Mouse (Mus musculus) embryonic facial prominence, embryonic 15.5 days (tissue): ENCODE measurements around the gene Slc1a5. TPM values are rescaled to one million over a fixed set of nuclear protein-coding genes. Genes with fewer than 3 reads are reported as not detected.

Experiments
- ATAC-seq: fragments of 200-750 bp; cut with Nextera tagmentation; 2 replicates; pipeline ENCODE4 v1.8.0; 2017; ENCODE audit warnings: low read depth, moderate TSS enrichment; ENCODE audit not compliant: insufficient number of reproducible peaks, low FRiP score, low TSS enrichment
- H3K27ac ChIP-seq: fragments of 300-500 bp; sonication (generic); replicated peaks from 2 replicates; pipeline ENCODE4 v1.5.1; 2015; ENCODE audit warnings: mild to moderate bottlenecking, inconsistent platforms
- H3K27me3 ChIP-seq: fragments of 300-500 bp; sonication (generic); 2 replicates; pipeline ENCODE4 v1.6.1; 2015; ENCODE audit warnings: inconsistent platforms
- H3K36me3 ChIP-seq: fragments of 300-500 bp; sonication (generic); 2 replicates; pipeline ENCODE4 v1.6.1; 2015; ENCODE audit warnings: mild to moderate bottlenecking, inconsistent platforms
- H3K4me1 ChIP-seq: fragments of 300-500 bp; sonication (generic); 2 replicates; pipeline ENCODE4 v1.6.1; 2015; ENCODE audit warnings: inconsistent platforms
- H3K4me2 ChIP-seq: fragments of 300-500 bp; sonication (generic); replicated peaks from 2 replicates; pipeline ENCODE4 v1.6.1; 2015; ENCODE audit warnings: mild to moderate bottlenecking, inconsistent platforms
- H3K4me3 ChIP-seq: fragments of 300-500 bp; sonication (generic); replicated peaks from 2 replicates; pipeline ENCODE4 v1.5.1; 2015; ENCODE audit warnings: mild to moderate bottlenecking, inconsistent platforms
- H3K9ac ChIP-seq: fragments of 300-500 bp; sonication (generic); 2 replicates; pipeline ENCODE4 v1.6.1; 2015; ENCODE audit warnings: inconsistent platforms
- H3K9me3 ChIP-seq: fragments of 300-500 bp; sonication (generic); replicated peaks from 2 replicates; pipeline ENCODE4 v1.6.1; 2016; ENCODE audit warnings: inconsistent platforms
- WGBS: fragments of 180-500 bp; shearing (Covaris S2); methylation state at CpG from one replicate; pipeline ENCODE4 v1.1.7; 2015; 5-methylcytosine and 5-hydroxymethylcytosine counted together
- polyA plus RNA-seq: library from polyadenylated mRNA; unstranded; fragments of >200 nt; fragmentation: Nextera tagmentation; extraction: Ambion mirVana; gene quantifications from 2 replicates; pipeline ENCODE4 v1.2.1, GENCODE M21; 2015

Gene Slc1a5
- polyA plus RNA-seq, 1 experiment from 2014 or later, result 35.5 TPM

DNA sequence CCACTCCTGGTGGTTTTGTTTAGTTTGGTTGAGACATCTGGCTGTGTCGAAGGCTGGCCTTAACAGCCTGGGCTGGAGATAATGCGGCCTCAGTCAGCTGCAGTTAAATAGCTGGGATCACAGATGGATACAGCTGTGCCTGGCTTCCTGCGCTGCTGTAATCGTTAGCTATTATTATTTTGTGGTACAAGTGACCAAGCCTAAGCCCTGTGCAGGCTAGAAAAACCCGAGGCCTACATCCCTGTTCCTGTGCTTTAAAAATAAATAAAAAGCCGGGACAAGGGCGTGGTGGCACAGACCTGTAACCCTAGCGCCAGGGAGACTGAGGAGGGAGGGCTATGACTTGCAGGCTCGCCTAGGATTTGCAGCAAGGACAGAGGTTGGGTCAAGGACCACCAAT lies 27.5 kb downstream of the Slc1a5 start:
- Histone ChIP-seq H3K27me3 (peaks cover 17% of the 10 kb centered on the region), H3K4me1 (peaks cover 22% of the 10 kb centered on the region), H3K27ac (no peak overlapping the region), H3K4me3 (no peak overlapping the region), H3K4me2 (no peak overlapping the region), H3K36me3 (peaks cover 36% of the 10 kb centered on the region), H3K9ac (no peak overlapping the region), H3K9me3 (no peaks in the 10 kb centered on the region)
- 81% methylated on average over 9 of the region's 9 CpGs for WGBS
- ATAC-seq, result no peak

DNA sequence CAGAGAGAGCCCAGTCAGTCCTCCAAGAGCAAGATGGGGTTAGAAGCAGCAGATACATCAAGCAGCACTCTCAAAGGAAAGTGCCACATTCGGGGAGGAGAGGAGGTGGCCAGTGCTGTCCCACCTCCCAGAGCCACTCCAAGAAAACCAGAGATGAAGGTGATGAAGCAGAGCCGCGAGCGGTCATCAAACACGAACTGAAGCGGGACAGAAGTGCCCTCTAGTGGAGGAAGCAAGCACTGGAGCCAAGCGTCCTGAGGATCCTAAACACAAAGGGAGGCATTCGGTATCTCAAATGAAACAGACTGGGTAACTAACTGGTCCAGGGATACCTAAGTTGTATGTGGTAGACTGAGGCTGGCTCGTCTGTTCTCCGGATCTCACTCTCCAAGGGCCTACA lies 28.6 kb downstream of the Slc1a5 start:
- peaks cover 45% of the 10 kb centered on the region for H3K36me3 ChIP-seq
- H3K9ac ChIP-seq, result no peak overlapping the region
- H3K9me3 ChIP-seq, result no peaks in the 10 kb centered on the region
- H3K27me3 ChIP-seq, result peaks cover 17% of the 10 kb centered on the region
- ATAC-seq, result peak; percentile 16; the same call in 1 of the 2 replicates
- no peak overlapping the region for H3K4me3 ChIP-seq
- 33% methylated on average over 10 of the region's 10 CpGs for WGBS
- H3K4me1 ChIP-seq, result peaks cover 22% of the 10 kb centered on the region
- no peak overlapping the region for H3K4me2 ChIP-seq
- no peak overlapping the region for H3K27ac ChIP-seq

DNA sequence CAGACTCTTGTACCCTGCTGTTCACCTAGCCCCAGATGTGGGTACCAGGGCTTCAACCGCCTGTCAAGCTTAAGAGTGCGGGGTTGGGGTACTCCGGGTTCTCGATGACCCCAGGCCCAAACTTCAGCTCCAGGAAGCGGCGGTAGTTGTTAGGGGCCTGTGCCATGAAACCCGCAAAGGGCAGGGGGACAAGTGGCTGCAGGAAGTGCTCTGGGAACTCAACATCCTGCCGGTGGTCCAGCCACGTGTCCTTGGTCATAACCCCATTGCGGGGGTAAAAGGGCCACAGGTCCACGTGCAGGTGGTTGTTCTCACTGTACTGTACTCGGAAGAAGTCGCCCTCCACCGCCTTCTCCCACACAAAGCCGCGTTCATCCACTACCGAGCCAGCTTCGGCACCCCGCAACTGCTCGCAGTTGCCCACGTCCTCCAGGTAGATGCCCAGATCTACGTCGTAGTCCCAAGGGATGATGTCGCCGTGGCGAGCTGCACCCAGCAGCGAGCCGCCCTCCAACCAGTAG lies 29.3 kb downstream of the Slc1a5 start:
- peaks cover 45% of the 10 kb centered on the region for H3K36me3 ChIP-seq
- no peak overlapping the region for H3K27ac ChIP-seq
- H3K4me3 ChIP-seq, result peak overlapping the region; percentile 46
- ATAC-seq, result no peak
- H3K27me3 ChIP-seq, result peaks cover 17% of the 10 kb centered on the region
- no peak overlapping the region for H3K9ac ChIP-seq
- no peaks in the 10 kb centered on the region for H3K9me3 ChIP-seq
- peaks cover 29% of the 10 kb centered on the region for H3K4me1 ChIP-seq
- WGBS, result 49% methylated on average over 28 of the region's 28 CpGs
- peak overlapping the region; percentile 90 for H3K4me2 ChIP-seq

DNA sequence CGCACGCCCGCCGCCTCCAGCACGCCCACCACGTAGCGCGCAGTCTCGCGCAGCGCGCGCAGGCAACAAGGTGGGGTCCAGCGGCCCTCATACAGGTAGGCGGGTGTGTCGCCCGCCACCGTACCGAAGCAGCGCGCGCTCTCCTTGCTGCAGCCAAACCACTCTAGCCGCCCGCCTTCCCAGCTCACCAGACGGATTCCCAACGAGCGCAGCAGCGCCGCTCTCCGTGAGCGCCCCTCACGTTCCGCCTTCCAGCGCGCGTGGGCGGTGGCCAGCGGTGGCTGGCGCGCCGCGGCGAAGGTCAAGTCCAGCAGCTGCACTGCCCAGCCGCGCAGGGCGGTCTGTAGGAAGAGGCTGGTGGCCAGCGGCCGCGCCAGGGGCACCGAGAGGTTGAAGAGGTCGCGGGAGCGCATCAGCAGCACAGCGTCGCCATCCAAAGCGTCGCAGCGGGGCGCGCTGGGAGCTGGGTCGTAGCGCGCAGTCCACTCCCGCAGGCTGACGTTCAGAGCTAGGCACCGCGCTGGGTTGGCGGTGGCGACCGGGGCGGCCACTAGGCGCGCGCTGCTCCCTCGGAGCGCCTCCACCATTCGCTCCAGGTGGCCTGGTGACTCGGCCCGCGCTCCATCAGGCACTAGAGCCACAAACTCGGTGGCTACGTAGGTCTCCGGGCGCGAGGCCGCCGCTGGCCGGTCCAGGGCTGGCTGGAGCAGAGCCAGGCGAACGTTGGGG lies 29.9 kb downstream of the Slc1a5 start:
- Histone ChIP-seq H3K27me3 (peaks cover 17% of the 10 kb centered on the region), H3K4me2 (peak overlapping the region; percentile 90), H3K4me3 (peak overlapping the region; percentile 46), H3K36me3 (peaks cover 45% of the 10 kb centered on the region), H3K27ac (no peak overlapping the region), H3K9me3 (no peaks in the 10 kb centered on the region), H3K4me1 (peaks cover 33% of the 10 kb centered on the region), H3K9ac (peak overlapping the region; percentile 23)
- 6% methylated on average over 90 of the region's 90 CpGs for WGBS
- ATAC-seq, result peak; percentile 13

DNA sequence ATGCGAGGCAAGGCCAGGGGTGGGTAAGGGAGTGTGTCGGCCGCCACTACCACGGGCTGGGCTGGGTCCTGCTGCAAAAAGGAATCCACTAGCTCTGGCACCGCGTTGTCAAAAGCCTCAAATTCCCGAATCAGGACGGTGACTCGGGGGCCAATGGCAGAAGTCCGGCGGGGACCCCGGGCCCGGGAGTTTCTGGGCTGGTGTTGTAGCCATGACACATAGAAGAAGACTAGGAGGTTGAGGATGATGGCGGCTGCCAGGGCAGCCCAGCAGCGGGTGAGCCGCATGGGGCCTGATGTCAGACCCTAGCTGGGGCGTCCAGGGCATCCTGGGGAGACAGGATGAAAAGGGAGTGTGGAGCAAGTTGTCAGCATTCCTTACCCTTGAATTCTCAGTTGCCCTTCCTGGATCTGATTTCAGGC lies 30.5 kb downstream of the Slc1a5 start:
- H3K9me3 ChIP-seq, result no peaks in the 10 kb centered on the region
- H3K27ac ChIP-seq, result no peak overlapping the region
- H3K9ac ChIP-seq, result peak overlapping the region; percentile 23; the same call in 1 of the 2 replicates
- H3K4me2 ChIP-seq, result peak overlapping the region; percentile 90
- H3K36me3 ChIP-seq, result peaks cover 41% of the 10 kb centered on the region
- peaks cover 17% of the 10 kb centered on the region for H3K27me3 ChIP-seq
- WGBS, result 25% methylated on average over 17 of the region's 17 CpGs
- peaks cover 33% of the 10 kb centered on the region for H3K4me1 ChIP-seq
- ATAC-seq, result 0 out of 2 replicates have a peak, but pooled peaks have one; percentile 0
- peak overlapping the region; percentile 46 for H3K4me3 ChIP-seq

DNA sequence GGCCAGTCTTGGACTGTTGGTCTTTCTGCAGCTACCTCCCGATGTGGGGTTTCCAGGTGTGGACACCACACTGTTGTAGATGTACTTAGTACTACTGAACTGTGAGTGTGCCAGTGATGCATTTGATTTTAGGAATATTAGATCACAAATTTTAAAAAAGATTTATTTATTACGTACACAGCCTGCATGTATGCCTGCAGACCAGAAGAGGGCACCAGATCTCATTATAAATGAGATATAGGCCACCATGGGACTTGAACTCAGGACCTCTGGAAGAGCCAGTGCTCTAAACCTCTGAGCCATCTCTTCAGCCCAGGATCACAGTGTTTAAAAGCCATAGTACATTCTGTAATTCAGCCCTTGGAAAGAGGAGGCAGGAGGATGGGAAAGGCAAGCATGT lies 31.4 kb downstream of the Slc1a5 start:
- Histone ChIP-seq H3K9me3 (no peaks in the 10 kb centered on the region), H3K36me3 (peaks cover 33% of the 10 kb centered on the region), H3K4me3 (no peak overlapping the region), H3K4me1 (peaks cover 39% of the 10 kb centered on the region), H3K27ac (no peak overlapping the region), H3K27me3 (peaks cover 17% of the 10 kb centered on the region), H3K9ac (no peak overlapping the region), H3K4me2 (no peak overlapping the region)
- no peak for ATAC-seq
- WGBS, result 83% methylated on average over 2 of the region's 2 CpGs

DNA sequence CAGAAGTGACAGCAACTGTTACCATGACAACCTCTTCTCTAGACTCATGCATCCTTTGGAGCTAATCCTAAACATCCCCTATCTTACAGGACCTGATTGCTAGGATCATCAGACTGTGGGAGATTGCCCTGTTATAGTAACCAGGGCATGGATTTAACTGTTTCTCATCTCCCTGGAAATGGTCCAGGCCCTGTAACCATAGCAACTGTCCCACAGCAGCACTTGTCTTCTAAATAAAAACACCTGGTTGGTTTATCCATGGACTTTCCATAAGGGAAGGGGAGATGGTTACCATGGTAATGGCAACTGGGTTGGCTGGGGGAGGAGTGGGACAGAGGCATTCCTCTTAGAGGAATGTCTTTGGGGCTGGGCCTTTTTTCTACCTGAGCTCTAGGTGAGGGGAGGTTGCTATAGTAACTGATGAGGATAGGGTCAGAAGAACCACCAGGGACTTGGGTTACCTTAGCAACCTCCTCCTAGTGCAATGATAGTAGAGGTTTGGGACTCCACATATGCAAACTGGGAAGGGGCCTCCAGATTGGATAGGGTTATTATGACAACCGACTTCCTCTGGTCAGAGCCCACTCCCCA lies 34.3 kb downstream of the Slc1a5 start, which contains the start of gene Strn4:
Gene Strn4 (plus strand): TSS at position 539 of the 591 bp plus-strand sequence.
- Histone ChIP-seq H3K9ac (peak within 1 kb of the TSS; percentile 100), H3K4me2 (peak within 1 kb of the TSS; percentile 88), H3K36me3 (peaks cover 19% of the 10 kb centered on the region), H3K27me3 (peaks cover 17% of the 10 kb centered on the region), H3K9me3 (no peaks in the 10 kb centered on the region), H3K4me3 (peak within 1 kb of the TSS; percentile 98), H3K4me1 (peaks cover 62% of the 10 kb centered on the region), H3K27ac (peak within 1 kb of the TSS; percentile 97)
- ATAC-seq, result 0 out of 2 replicates have a peak, but pooled peaks have one; percentile 26
- 0% methylated on average over 1 of the region's 1 CpGs for WGBS

DNA sequence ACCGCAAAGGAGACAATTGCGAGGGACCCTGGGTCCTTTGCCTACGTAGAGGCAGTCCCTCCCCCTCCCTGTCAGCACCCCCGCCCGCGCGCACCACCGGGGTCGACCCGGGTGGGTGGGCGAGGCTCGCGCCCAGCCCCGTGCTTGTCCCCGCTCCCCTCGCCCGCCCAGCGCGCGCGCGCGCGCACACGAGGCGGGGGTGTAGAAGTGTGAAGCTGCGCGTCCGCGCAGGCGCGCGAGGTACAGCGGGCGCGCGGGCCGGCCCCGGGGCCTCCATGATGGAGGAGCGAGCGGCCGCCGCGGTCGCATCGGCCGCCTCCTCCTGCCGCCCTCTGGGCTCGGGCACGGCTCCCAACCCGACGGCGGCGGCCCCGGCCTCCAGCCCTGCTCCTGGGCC lies 34.9 kb downstream of the Slc1a5 start:
- WGBS, result under 1% methylated on average over 48 of the region's 55 CpGs
- H3K4me1 ChIP-seq, result peaks cover 62% of the 10 kb centered on the region
- H3K9ac ChIP-seq, result peak overlapping the region; percentile 100

DNA sequence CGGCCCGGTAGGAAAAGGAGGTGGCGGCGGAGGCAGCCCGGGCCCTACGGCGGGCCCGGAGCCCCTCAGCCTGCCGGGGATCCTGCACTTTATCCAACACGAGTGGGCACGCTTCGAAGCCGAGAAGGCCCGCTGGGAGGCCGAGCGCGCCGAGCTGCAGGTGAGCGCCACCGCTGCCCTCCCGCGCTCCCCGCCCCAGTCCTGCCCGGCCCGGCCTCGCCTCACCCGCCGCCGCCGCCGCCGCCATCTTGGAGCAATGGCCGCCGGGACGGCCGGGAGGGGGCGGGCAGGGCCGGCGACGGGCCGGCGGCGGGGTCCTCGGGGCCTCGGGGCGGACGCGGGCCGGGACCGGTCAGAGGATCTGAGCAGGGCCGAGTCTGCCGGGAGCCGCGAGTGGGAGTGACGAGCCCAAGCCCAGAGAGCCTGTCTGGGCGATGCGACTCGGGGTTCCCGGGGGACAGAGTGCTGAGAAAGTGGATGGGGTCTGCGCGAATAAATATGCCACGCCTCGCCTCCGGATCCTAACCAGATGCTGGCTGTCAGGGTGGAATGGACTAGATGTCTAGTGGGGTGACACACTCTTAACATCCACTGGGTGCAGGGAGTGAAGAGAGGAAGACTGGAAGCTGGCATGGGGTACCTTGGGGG lies 35.5 kb downstream of the Slc1a5 start, which contains the start of gene Fkrp:
Gene Fkrp (minus strand): TSS at position 258 of the 648 bp plus-strand sequence.
- H3K27ac ChIP-seq, result peak within 1 kb of the TSS; percentile 97
- under 1% methylated on average over 36 of the region's 64 CpGs for WGBS
- peaks cover 61% of the 10 kb centered on the region for H3K4me1 ChIP-seq

More for the DNA sequence above, 34.9 kb downstream of the Slc1a5 start:
- ATAC-seq, result peak; percentile 84
- Histone ChIP-seq H3K36me3 (peaks cover 19% of the 10 kb centered on the region), H3K4me3 (peak overlapping the region; percentile 98), H3K27me3 (peaks cover 16% of the 10 kb centered on the region), H3K9me3 (no peaks in the 10 kb centered on the region), H3K27ac (peak overlapping the region; percentile 97), H3K4me2 (peak overlapping the region; percentile 88)

DNA sequence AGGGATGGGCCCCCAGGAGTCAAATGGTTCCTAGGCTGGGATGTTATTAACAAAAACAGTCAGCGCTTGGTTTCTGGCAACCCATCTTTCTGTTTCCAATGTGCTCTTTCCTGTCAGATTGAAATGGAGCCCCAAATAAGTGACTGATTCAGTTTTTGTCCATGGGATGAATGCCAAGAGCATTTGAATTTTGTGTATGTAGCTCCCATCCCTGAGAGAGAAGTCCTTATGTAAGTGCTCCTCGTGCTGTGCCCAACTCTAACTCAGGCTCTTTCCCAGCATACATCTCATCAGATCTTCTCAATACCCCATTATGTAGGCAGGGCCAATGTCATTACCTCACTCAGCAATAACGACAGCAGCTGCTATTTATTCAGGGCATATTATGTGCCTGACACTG lies 36.6 kb downstream of the Slc1a5 start:
- peaks cover 60% of the 10 kb centered on the region for H3K4me1 ChIP-seq
- no peak for ATAC-seq

More for the DNA sequence above, 35.5 kb downstream of the Slc1a5 start, which contains the start of gene Fkrp:
- Histone ChIP-seq H3K36me3 (peaks cover 19% of the 10 kb centered on the region), H3K27me3 (peaks cover 11% of the 10 kb centered on the region), H3K9me3 (no peaks in the 10 kb centered on the region), H3K9ac (peak within 1 kb of the TSS; percentile 100), H3K4me3 (peak within 1 kb of the TSS; percentile 98), H3K4me2 (peak within 1 kb of the TSS; percentile 88)
- peak; percentile 81 for ATAC-seq

DNA sequence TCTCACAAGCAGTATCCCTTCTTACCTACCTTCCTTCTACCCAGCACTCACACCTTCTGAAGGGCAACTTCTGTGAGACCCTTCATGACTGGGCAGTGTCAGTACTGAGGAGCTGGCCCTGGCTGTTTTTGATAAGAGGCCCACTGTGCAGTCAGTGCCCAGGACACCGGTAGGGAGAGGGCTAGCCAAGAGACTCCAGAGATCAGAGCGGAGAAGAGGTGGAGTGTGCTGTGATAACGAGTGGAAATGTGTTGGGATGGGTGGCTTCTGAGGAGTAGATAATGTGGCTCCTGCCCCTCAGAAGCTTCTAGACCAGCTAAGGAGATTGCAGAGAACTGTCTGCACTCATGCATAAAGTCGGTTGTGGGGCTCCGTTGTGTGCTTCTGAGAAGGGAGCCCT lies 38.7 kb downstream of the Slc1a5 start:
- H3K9me3 ChIP-seq, result no peaks in the 10 kb centered on the region
- H3K4me1 ChIP-seq, result peaks cover 60% of the 10 kb centered on the region
- 71% methylated on average over 5 of the region's 5 CpGs for WGBS
- H3K27ac ChIP-seq, result no peak overlapping the region; the same call in 1 of the 2 replicates
- ATAC-seq, result no peak
- no peak overlapping the region for H3K4me2 ChIP-seq
- no peaks in the 10 kb centered on the region for H3K27me3 ChIP-seq
- H3K4me3 ChIP-seq, result no peak overlapping the region
- H3K9ac ChIP-seq, result no peak overlapping the region
- peaks cover 21% of the 10 kb centered on the region for H3K36me3 ChIP-seq

More for the DNA sequence above, 36.6 kb downstream of the Slc1a5 start:
- no peaks in the 10 kb centered on the region; the same call in 1 of the 2 replicates for H3K27me3 ChIP-seq
- H3K9me3 ChIP-seq, result no peaks in the 10 kb centered on the region
- peak overlapping the region; percentile 88 for H3K4me2 ChIP-seq
- H3K27ac ChIP-seq, result peak overlapping the region; percentile 97; the same call in 1 of the 2 replicates
- H3K36me3 ChIP-seq, result peaks cover 21% of the 10 kb centered on the region
- WGBS, result 33% methylated on average over 3 of the region's 3 CpGs
- H3K4me3 ChIP-seq, result peak overlapping the region; percentile 98
- H3K9ac ChIP-seq, result peak overlapping the region; percentile 100
